Comparison of ENCODE assay signal across 9 mouse cellular contexts in genomic region chr6:30805053-30805752, GRCm38 (mm10).
DNase-seq lines count a peak whose midpoint lies in the region; ATAC-seq and TF ChIP-seq lines count a peak whose summit lies in the region.
"Had no signal": no experiment of that assay in that cellular context is flagged by ENCODE, and none has a peak within 500 bp of the region (broad histone marks: within the 10 kb centered on the region; RNA-seq: fewer than 3 reads in every experiment).

No protein-coding gene starts in this region.

- 91% methylated on average over 5 of the region's 5 CpGs for WGBS in lung, embryonic 14.5 days

- H3K4me3 ChIP-seq in lung, embryonic 14.5 days (ENCODE audit: low read depth, low read length) = no peak overlapping the region

- ATAC-seq in frontal cortex, adult (ENCODE audit: low TSS enrichment) = peak; percentile 25; the same call in 1 of the 2 replicates
- peak; percentile 17; the same call in 1 of the 2 replicates for ATAC-seq in lung, embryonic 14.5 days (ENCODE audit: insufficient read depth)

- no peak overlapping the region for H3K9ac ChIP-seq in lung, embryonic 14.5 days

- H3K4me2 ChIP-seq in lung, embryonic 14.5 days = no peak overlapping the region

- TF ChIP-seq CTCF in lung, embryonic 14.5 days (IDR thresholded peaks at IDR 0.05; ENCODE audit: low read depth) = no peak

- H3K27ac ChIP-seq in lung, embryonic 14.5 days (ENCODE audit: low read depth) = no peak overlapping the region

- H3K27me3 ChIP-seq in lung, embryonic 14.5 days (ENCODE audit: insufficient read depth, low read length) = no peaks in the 10 kb centered on the region
- H3K27me3 ChIP-seq: CH12.LX had no signal

- no peak for DNase-seq in frontal cortex, adult 2 months (ENCODE audit: extremely low spot score in 1 of 2, low spot score in 1 of 2)
- DNase-seq in lung, embryonic 14.5 days = no peak
- no peak for DNase-seq in lung, postnatal 10 days
- DNase-seq in heart, postnatal 25 days (ENCODE audit: low spot score) = peak; percentile 9
- peak; percentile 5 for DNase-seq in naive thymus-derived CD4-positive, alpha-beta T cell, adult 2 months (ENCODE audit: low read depth)
- DNase-seq in layer of hippocampus, postnatal 10 days (ENCODE audit: low spot score in 2 of 2) = no peak
- DNase-seq in adrenal gland, postnatal 4 days (ENCODE audit: low spot score in 2 of 2) = no peak

- intact Hi-C loops in heart, postnatal 25 days (cut with DNase I) = no loop called here

- H3K9me3 ChIP-seq in lung, embryonic 14.5 days (ENCODE audit: low read depth, low read length) = no peaks in the 10 kb centered on the region

- H3K36me3 ChIP-seq in lung, embryonic 14.5 days (ENCODE audit: insufficient read depth) = peaks cover 5% of the 10 kb centered on the region

- no peaks in the 10 kb centered on the region for H3K4me1 ChIP-seq in lung, embryonic 14.5 days (ENCODE audit: insufficient read depth)

Comparison
In these comparisons a context has a peak if more than half of its experiments do, and no peak if none do; other contexts are left out.
1. DNase-seq: peak in heart, postnatal 25 days (single experiment) and naive thymus-derived CD4-positive, alpha-beta T cell, adult 2 months (single experiment); none in frontal cortex, adult 2 months (0 of 2), lung, embryonic 14.5 days (single experiment), lung, postnatal 10 days (single experiment), layer of hippocampus, postnatal 10 days (0 of 2) and adrenal gland, postnatal 4 days (0 of 2).